16 mouse cellular contexts compared by ENCODE assay signal in the genomic region with DNA sequence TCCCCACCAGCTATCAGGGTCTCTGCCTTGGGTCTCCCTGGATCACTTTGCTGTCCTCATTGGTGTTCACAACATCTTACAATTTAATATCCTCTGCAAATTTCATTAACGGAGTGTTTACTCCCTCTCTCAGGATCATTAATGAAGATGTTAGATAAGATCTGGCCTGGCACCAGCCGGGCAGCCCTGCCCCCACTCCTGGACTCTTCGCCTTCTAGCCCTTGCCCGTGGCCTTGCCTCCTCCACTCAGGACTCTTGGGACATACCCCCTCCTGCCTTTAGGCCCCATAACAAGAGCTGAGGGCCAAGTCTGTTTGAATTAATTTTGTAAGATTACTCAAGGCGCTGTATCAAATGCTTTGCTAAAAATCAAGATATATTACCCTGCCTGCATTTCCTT. TPM values are rescaled to one million over a fixed set of nuclear protein-coding genes. Genes with fewer than 3 reads are reported as not detected.
A peak's percentile ranks its signal among the peaks of the same experiment; 100 is the strongest.
DNase-seq lines count a peak whose midpoint lies in the region; ATAC-seq and TF ChIP-seq lines count a peak whose summit lies in the region.
"Had no signal": no experiment of that assay in that cellular context is flagged by ENCODE, and none has a peak within 500 bp of the region (broad histone marks: within the 10 kb centered on the region; RNA-seq: fewer than 3 reads in every experiment).

No protein-coding gene starts in this region.

- H3K27ac ChIP-seq in hindbrain, embryonic 14.5 days, result no peak overlapping the region
- H3K27ac ChIP-seq in hindbrain, embryonic 11.5 days (ENCODE audit: low read depth, low read length), result no peak overlapping the region
- no peak overlapping the region for H3K27ac ChIP-seq in midbrain, embryonic 14.5 days (replicated peaks; ENCODE audit: low read depth, low read length)
- H3K27ac ChIP-seq in midbrain, embryonic 11.5 days (ENCODE audit: low read depth, low read length), result no peak overlapping the region
- H3K27ac ChIP-seq in hindbrain, postnatal 0 days, result no peak overlapping the region
- no peak overlapping the region for H3K27ac ChIP-seq in midbrain, embryonic 16.5 days (ENCODE audit: low read length)
- H3K27ac ChIP-seq: embryonic facial prominence, embryonic 15.5 days; heart, embryonic 10.5 days; liver, embryonic 12.5 days had no signal

- peaks cover 9% of the 10 kb centered on the region for H3K27me3 ChIP-seq in hindbrain, embryonic 14.5 days (ENCODE audit: control insufficient read depth, insufficient read depth, low read length)
- H3K27me3 ChIP-seq in hindbrain, embryonic 11.5 days (ENCODE audit: control insufficient read depth, insufficient read depth, low read length), result peaks cover 24% of the 10 kb centered on the region
- no peaks in the 10 kb centered on the region for H3K27me3 ChIP-seq in midbrain, embryonic 14.5 days (ENCODE audit: control insufficient read depth, insufficient read depth, low read length)
- peaks cover 14% of the 10 kb centered on the region; the same call in 1 of the 2 replicates for H3K27me3 ChIP-seq in midbrain, embryonic 11.5 days (ENCODE audit: control insufficient read depth, insufficient read depth, low read length)
- H3K27me3 ChIP-seq in hindbrain, postnatal 0 days (ENCODE audit: insufficient read depth, low read length), result no peaks in the 10 kb centered on the region
- no peaks in the 10 kb centered on the region for H3K27me3 ChIP-seq in midbrain, embryonic 16.5 days (ENCODE audit: control insufficient read depth, insufficient read depth, low read depth, low read length)

- no peak for DNase-seq in hindbrain, embryonic 14.5 days (ENCODE audit: low spot score)
- DNase-seq in hindbrain, embryonic 11.5 days (ENCODE audit: low spot score), result no peak
- peak; percentile 21 for DNase-seq in midbrain, embryonic 14.5 days
- no peak for DNase-seq in midbrain, embryonic 11.5 days (ENCODE audit: low spot score, missing footprints)
- DNase-seq in hindbrain, postnatal 0 days (ENCODE audit: low spot score), result no peak
- DNase-seq in lung, postnatal 25 days (ENCODE audit: low spot score), result no peak
- DNase-seq in thymus, postnatal 14 days, result no peak
- DNase-seq: B cell, adult 2 months; cerebellum, adult 9-10 months; gastrocnemius, postnatal 36 days; heart, postnatal 14 days; lung, embryonic 14.5 days had no signal

- no peak for ATAC-seq in hindbrain, embryonic 14.5 days (ENCODE audit: low FRiP score)
- no peak for ATAC-seq in hindbrain, embryonic 11.5 days (ENCODE audit: low FRiP score)
- ATAC-seq in midbrain, embryonic 14.5 days (ENCODE audit: low FRiP score, low TSS enrichment), result no peak
- ATAC-seq in midbrain, embryonic 11.5 days (ENCODE audit: low FRiP score), result no peak
- no peak for ATAC-seq in hindbrain, postnatal 0 days
- ATAC-seq in midbrain, embryonic 16.5 days, result no peak
- ATAC-seq: liver, embryonic 12.5 days had no signal

- TF ChIP-seq CTCF in hindbrain, postnatal 0 days (IDR thresholded peaks at IDR 0.05; ENCODE audit: low read depth), result no peak

- no peaks in the 10 kb centered on the region for H3K9me3 ChIP-seq in hindbrain, embryonic 14.5 days (ENCODE audit: control insufficient read depth, low read length)
- H3K9me3 ChIP-seq in hindbrain, embryonic 11.5 days (ENCODE audit: control insufficient read depth, low read length), result no peaks in the 10 kb centered on the region
- no peaks in the 10 kb centered on the region for H3K9me3 ChIP-seq in midbrain, embryonic 14.5 days (ENCODE audit: control insufficient read depth, low read length)
- H3K9me3 ChIP-seq in midbrain, embryonic 11.5 days (ENCODE audit: control insufficient read depth, low read length), result no peaks in the 10 kb centered on the region
- no peaks in the 10 kb centered on the region for H3K9me3 ChIP-seq in hindbrain, postnatal 0 days (ENCODE audit: low read length)
- no peaks in the 10 kb centered on the region for H3K9me3 ChIP-seq in midbrain, embryonic 16.5 days (replicated peaks; ENCODE audit: control insufficient read depth, low read length, poor library complexity, severe bottlenecking)
- H3K9me3 ChIP-seq: embryonic facial prominence, embryonic 15.5 days; heart, embryonic 10.5 days; liver, embryonic 12.5 days had no signal

- H3K4me1 ChIP-seq in hindbrain, embryonic 14.5 days (replicated peaks; ENCODE audit: control insufficient read depth, insufficient read depth, low read length), result peaks cover 46% of the 10 kb centered on the region
- 0 out of 2 replicates have a peak, but pooled peaks cover 2% of the 10 kb centered on the region for H3K4me1 ChIP-seq in hindbrain, embryonic 11.5 days (replicated peaks; ENCODE audit: control insufficient read depth, insufficient read depth, low read length)
- H3K4me1 ChIP-seq in midbrain, embryonic 14.5 days (ENCODE audit: control insufficient read depth, insufficient read depth, low read length), result peaks cover 41% of the 10 kb centered on the region
- peaks cover 14% of the 10 kb centered on the region for H3K4me1 ChIP-seq in midbrain, embryonic 11.5 days (ENCODE audit: control insufficient read depth, insufficient read depth, low read length)
- H3K4me1 ChIP-seq in hindbrain, postnatal 0 days (ENCODE audit: insufficient read depth, low read length), result peaks cover 19% of the 10 kb centered on the region; the same call in 1 of the 2 replicates
- peaks cover 59% of the 10 kb centered on the region for H3K4me1 ChIP-seq in midbrain, embryonic 16.5 days (ENCODE audit: control insufficient read depth, insufficient read depth, low read length)

- H3K36me3 ChIP-seq in hindbrain, embryonic 14.5 days (replicated peaks; ENCODE audit: control insufficient read depth, insufficient read depth), result no peaks in the 10 kb centered on the region
- H3K36me3 ChIP-seq in hindbrain, embryonic 11.5 days (ENCODE audit: control insufficient read depth, insufficient read depth, low read length), result no peaks in the 10 kb centered on the region
- H3K36me3 ChIP-seq in midbrain, embryonic 14.5 days (ENCODE audit: control insufficient read depth, insufficient read depth, low read length), result no peaks in the 10 kb centered on the region
- no peaks in the 10 kb centered on the region for H3K36me3 ChIP-seq in midbrain, embryonic 11.5 days (ENCODE audit: control insufficient read depth, insufficient read depth, low read length)
- H3K36me3 ChIP-seq in hindbrain, postnatal 0 days (ENCODE audit: insufficient read depth, low read length), result no peaks in the 10 kb centered on the region
- no peaks in the 10 kb centered on the region for H3K36me3 ChIP-seq in midbrain, embryonic 16.5 days (ENCODE audit: control insufficient read depth, insufficient read depth, low read length)
- H3K36me3 ChIP-seq: embryonic facial prominence, embryonic 15.5 days; heart, embryonic 10.5 days; liver, embryonic 12.5 days had no signal

- H3K9ac ChIP-seq in hindbrain, embryonic 14.5 days, result no peak overlapping the region
- no peak overlapping the region for H3K9ac ChIP-seq in hindbrain, embryonic 11.5 days (ENCODE audit: low read depth, low read length)
- 0 out of 2 replicates have a peak overlapping the region, but pooled peaks have one; percentile 10 for H3K9ac ChIP-seq in midbrain, embryonic 14.5 days (replicated peaks; ENCODE audit: low read length)
- no peak overlapping the region for H3K9ac ChIP-seq in midbrain, embryonic 11.5 days (ENCODE audit: low read length)
- no peak overlapping the region; the same call in 1 of the 2 replicates for H3K9ac ChIP-seq in hindbrain, postnatal 0 days (replicated peaks; ENCODE audit: low read length)
- H3K9ac ChIP-seq in midbrain, embryonic 16.5 days (ENCODE audit: low read depth, low read length), result 0 out of 2 replicates have a peak overlapping the region, but pooled peaks have one; percentile 26
- H3K9ac ChIP-seq: embryonic facial prominence, embryonic 15.5 days; liver, embryonic 12.5 days; lung, embryonic 14.5 days had no signal

- peak overlapping the region; percentile 89; the same call in 1 of the 2 replicates for H3K4me2 ChIP-seq in hindbrain, embryonic 14.5 days (replicated peaks)
- no peak overlapping the region for H3K4me2 ChIP-seq in hindbrain, embryonic 11.5 days (replicated peaks; ENCODE audit: low read depth, low read length)
- peak overlapping the region; percentile 92 for H3K4me2 ChIP-seq in midbrain, embryonic 14.5 days (ENCODE audit: low read length)
- no peak overlapping the region for H3K4me2 ChIP-seq in midbrain, embryonic 11.5 days
- H3K4me2 ChIP-seq in hindbrain, postnatal 0 days (ENCODE audit: low read depth, low read length), result peak overlapping the region; percentile 5; the same call in 1 of the 2 replicates
- peak overlapping the region; percentile 70 for H3K4me2 ChIP-seq in midbrain, embryonic 16.5 days (ENCODE audit: low read length)
- H3K4me2 ChIP-seq: embryonic facial prominence, embryonic 15.5 days; liver, embryonic 12.5 days; lung, embryonic 14.5 days had no signal

- no peak overlapping the region for H3K4me3 ChIP-seq in hindbrain, embryonic 14.5 days (replicated peaks; ENCODE audit: low read length)
- no peak overlapping the region for H3K4me3 ChIP-seq in hindbrain, embryonic 11.5 days (ENCODE audit: low read depth, low read length)
- H3K4me3 ChIP-seq in midbrain, embryonic 14.5 days (replicated peaks; ENCODE audit: low read depth, low read length), result no peak overlapping the region
- H3K4me3 ChIP-seq in midbrain, embryonic 11.5 days (ENCODE audit: low read depth, low read length), result no peak overlapping the region
- H3K4me3 ChIP-seq in hindbrain, postnatal 0 days (ENCODE audit: low read length), result no peak overlapping the region
- H3K4me3 ChIP-seq in midbrain, embryonic 16.5 days (ENCODE audit: low read depth, low read length), result 0 out of 2 replicates have a peak overlapping the region, but pooled peaks have one; percentile 5
- H3K4me3 ChIP-seq: embryonic facial prominence, embryonic 15.5 days; heart, embryonic 10.5 days; liver, embryonic 12.5 days had no signal

- 55% methylated on average over 5 of the region's 5 CpGs for WGBS in hindbrain, embryonic 14.5 days
- 74% methylated on average over 5 of the region's 5 CpGs for whole genome bisulfite sequencing in hindbrain, embryonic 11.5 days
- 56% methylated on average over 5 of the region's 5 CpGs for WGBS in midbrain, embryonic 14.5 days
- 77% methylated on average over 5 of the region's 5 CpGs for WGBS in midbrain, embryonic 11.5 days
- WGBS in hindbrain, postnatal 0 days, result 54% methylated on average over 5 of the region's 5 CpGs
- 64% methylated on average over 5 of the region's 5 CpGs for WGBS in midbrain, embryonic 16.5 days

RNA-seq across cellular contexts. Expression of a gene that starts 4.1 kb away (rescaled TPM):
- polyA plus RNA-seq in hindbrain, embryonic 14.5 days (2014; fragmentation: Nextera tagmentation; extraction: Ambion mirVana), result 20.0 and 26.1 TPM in 2 replicates
- 3.9 and 4.3 TPM in 2 replicates for polyA plus RNA-seq in hindbrain, embryonic 11.5 days (2014; fragmentation: Nextera tagmentation; extraction: Ambion mirVana)
- polyA plus RNA-seq in midbrain, embryonic 14.5 days (2014; fragmentation: Nextera tagmentation; extraction: Ambion mirVana), result 25.2 and 26.1 TPM in 2 replicates
- polyA plus RNA-seq in midbrain, embryonic 11.5 days (2014; fragmentation: Nextera tagmentation; extraction: Ambion mirVana), result 4.2 and 4.3 TPM in 2 replicates
- 34.9 and 49.2 TPM in 2 replicates for total RNA-seq in hindbrain, postnatal 0 days (2014; rRNA removed)
- 23.2 and 24.4 TPM in 2 replicates for polyA plus RNA-seq in hindbrain, postnatal 0 days (2015; fragmentation: Nextera tagmentation; extraction: Ambion mirVana)
- 51.2 and 54.6 TPM in 2 replicates for polyA plus RNA-seq in midbrain, embryonic 16.5 days (2015; fragmentation: Nextera tagmentation; extraction: Ambion mirVana)

Comparison
In these comparisons a context has a peak if more than half of its experiments do, and no peak if none do; other contexts are left out.
1. H3K4me2 ChIP-seq: peak in hindbrain, embryonic 14.5 days (single experiment), midbrain, embryonic 14.5 days (single experiment), hindbrain, postnatal 0 days (single experiment) and midbrain, embryonic 16.5 days (single experiment); none in hindbrain, embryonic 11.5 days (single experiment) and midbrain, embryonic 11.5 days (single experiment).
2. H3K9ac ChIP-seq: peak in midbrain, embryonic 14.5 days (single experiment) and midbrain, embryonic 16.5 days (single experiment); none in hindbrain, embryonic 14.5 days (single experiment), hindbrain, embryonic 11.5 days (single experiment), midbrain, embryonic 11.5 days (single experiment) and hindbrain, postnatal 0 days (single experiment).